11 mouse cellular contexts compared by ENCODE assay signal in genomic region chr15:77185614-77186013, GRCm38 (mm10).
A peak's percentile ranks its signal among the peaks of the same experiment; 100 is the strongest.
DNase-seq lines count a peak whose midpoint lies in the region; ATAC-seq lines count a peak whose summit lies in the region.
"Had no signal": no experiment of that assay in that cellular context is flagged by ENCODE, and none has a peak within 500 bp of the region (broad histone marks: within the 10 kb centered on the region; RNA-seq: fewer than 3 reads in every experiment).

No protein-coding gene starts in this region.

- no peak for ATAC-seq in hindbrain, embryonic 13.5 days (ENCODE audit: low FRiP score)
- no peak for ATAC-seq in neural tube, embryonic 15.5 days (ENCODE audit: low FRiP score)
- ATAC-seq in heart, embryonic 15.5 days (replicated peaks; ENCODE audit: insufficient number of reproducible peaks, insufficient read depth, low FRiP score, low read depth), result peak; percentile 62
- no peak for ATAC-seq in midbrain, embryonic 11.5 days (ENCODE audit: low FRiP score)
- ATAC-seq: forebrain, embryonic 16.5 days had no signal

- no peak overlapping the region for H3K27ac ChIP-seq in hindbrain, embryonic 10.5 days
- no peak overlapping the region for H3K27ac ChIP-seq in hindbrain, embryonic 13.5 days
- no peak overlapping the region for H3K27ac ChIP-seq in neural tube, embryonic 15.5 days (replicated peaks)
- H3K27ac ChIP-seq in heart, embryonic 15.5 days, result 0 out of 2 replicates have a peak overlapping the region, but pooled peaks have one; percentile 29
- no peak overlapping the region for H3K27ac ChIP-seq in midbrain, embryonic 11.5 days (ENCODE audit: low read depth, low read length)
- H3K27ac ChIP-seq: hindbrain, embryonic 15.5 days; lung, embryonic 15.5 days had no signal

- intact Hi-C loops in left cerebral cortex, postnatal 14 days (cut with DNase I), result no loop called here

- no peak overlapping the region for H3K9ac ChIP-seq in hindbrain, embryonic 13.5 days
- H3K9ac ChIP-seq in neural tube, embryonic 15.5 days (replicated peaks), result no peak overlapping the region
- H3K9ac ChIP-seq in heart, embryonic 15.5 days, result no peak overlapping the region
- no peak overlapping the region for H3K9ac ChIP-seq in midbrain, embryonic 11.5 days (ENCODE audit: low read length)
- H3K9ac ChIP-seq: hindbrain, embryonic 15.5 days; lung, embryonic 15.5 days had no signal

- no peak overlapping the region for H3K4me2 ChIP-seq in hindbrain, embryonic 13.5 days
- no peak overlapping the region for H3K4me2 ChIP-seq in neural tube, embryonic 15.5 days
- H3K4me2 ChIP-seq in heart, embryonic 15.5 days, result no peak overlapping the region
- no peak overlapping the region for H3K4me2 ChIP-seq in midbrain, embryonic 11.5 days
- H3K4me2 ChIP-seq: hindbrain, embryonic 15.5 days; lung, embryonic 15.5 days had no signal

- WGBS in hindbrain, embryonic 10.5 days, result 37% methylated on average over 5 of the region's 5 CpGs
- WGBS in hindbrain, embryonic 13.5 days, result 44% methylated on average over 5 of the region's 5 CpGs
- WGBS in neural tube, embryonic 15.5 days, result 52% methylated on average over 5 of the region's 5 CpGs
- WGBS in heart, embryonic 15.5 days, result 31% methylated on average over 5 of the region's 5 CpGs
- WGBS in midbrain, embryonic 11.5 days, result 62% methylated on average over 5 of the region's 5 CpGs

- H3K27me3 ChIP-seq in hindbrain, embryonic 10.5 days (ENCODE audit: insufficient read depth, poor library complexity, severe bottlenecking), result no peaks in the 10 kb centered on the region
- H3K27me3 ChIP-seq in hindbrain, embryonic 13.5 days, result no peaks in the 10 kb centered on the region
- no peaks in the 10 kb centered on the region for H3K27me3 ChIP-seq in neural tube, embryonic 15.5 days (replicated peaks)
- H3K27me3 ChIP-seq in heart, embryonic 15.5 days, result no peaks in the 10 kb centered on the region
- H3K27me3 ChIP-seq in midbrain, embryonic 11.5 days (ENCODE audit: control insufficient read depth, insufficient read depth, low read length), result no peaks in the 10 kb centered on the region
- H3K27me3 ChIP-seq: hindbrain, embryonic 15.5 days; lung, embryonic 15.5 days had no signal

- 0 out of 2 replicates have a peak, but pooled peaks cover 4% of the 10 kb centered on the region for H3K9me3 ChIP-seq in hindbrain, embryonic 10.5 days
- no peaks in the 10 kb centered on the region for H3K9me3 ChIP-seq in hindbrain, embryonic 13.5 days
- H3K9me3 ChIP-seq in neural tube, embryonic 15.5 days (replicated peaks), result no peaks in the 10 kb centered on the region
- H3K9me3 ChIP-seq in heart, embryonic 15.5 days (replicated peaks), result no peaks in the 10 kb centered on the region
- no peaks in the 10 kb centered on the region; the same call in 1 of the 2 replicates for H3K9me3 ChIP-seq in midbrain, embryonic 11.5 days (ENCODE audit: control insufficient read depth, low read length)
- H3K9me3 ChIP-seq: hindbrain, embryonic 15.5 days; lung, embryonic 15.5 days had no signal

- peaks cover 12% of the 10 kb centered on the region for H3K4me1 ChIP-seq in hindbrain, embryonic 10.5 days (replicated peaks)
- H3K4me1 ChIP-seq in hindbrain, embryonic 13.5 days (replicated peaks), result peaks cover 10% of the 10 kb centered on the region
- H3K4me1 ChIP-seq in neural tube, embryonic 15.5 days, result 0 out of 2 replicates have a peak, but pooled peaks cover 6% of the 10 kb centered on the region
- peaks cover 28% of the 10 kb centered on the region for H3K4me1 ChIP-seq in heart, embryonic 15.5 days (replicated peaks)
- 0 out of 2 replicates have a peak, but pooled peaks cover 2% of the 10 kb centered on the region for H3K4me1 ChIP-seq in midbrain, embryonic 11.5 days (ENCODE audit: control insufficient read depth, insufficient read depth, low read length)

- no peak overlapping the region for H3K4me3 ChIP-seq in hindbrain, embryonic 10.5 days
- no peak overlapping the region for H3K4me3 ChIP-seq in hindbrain, embryonic 13.5 days
- no peak overlapping the region for H3K4me3 ChIP-seq in neural tube, embryonic 15.5 days (replicated peaks)
- no peak overlapping the region for H3K4me3 ChIP-seq in heart, embryonic 15.5 days
- no peak overlapping the region for H3K4me3 ChIP-seq in midbrain, embryonic 11.5 days (ENCODE audit: low read depth, low read length)
- H3K4me3 ChIP-seq: hindbrain, embryonic 15.5 days; lung, embryonic 15.5 days had no signal

- DNase-seq in hindbrain, embryonic 10.5 days (ENCODE audit: low spot score), result peak; percentile 40
- DNase-seq in neural tube, embryonic 10.5 days (ENCODE audit: extremely low spot score, low spot score), result peak; percentile 20
- no peak for DNase-seq in yolk sac, embryonic 10.5 days (ENCODE audit: low spot score)
- no peak for DNase-seq in midbrain, embryonic 11.5 days (ENCODE audit: low spot score, missing footprints)
- no peak for DNase-seq in left cerebral cortex, postnatal 14 days (ENCODE audit: low spot score in 2 of 2)

- H3K36me3 ChIP-seq in hindbrain, embryonic 10.5 days, result peaks cover 9% of the 10 kb centered on the region
- peaks cover 2% of the 10 kb centered on the region; the same call in 1 of the 2 replicates for H3K36me3 ChIP-seq in hindbrain, embryonic 13.5 days
- no peaks in the 10 kb centered on the region for H3K36me3 ChIP-seq in neural tube, embryonic 15.5 days
- H3K36me3 ChIP-seq in heart, embryonic 15.5 days, result no peaks in the 10 kb centered on the region
- H3K36me3 ChIP-seq in midbrain, embryonic 11.5 days (ENCODE audit: control insufficient read depth, insufficient read depth, low read length), result no peaks in the 10 kb centered on the region
- H3K36me3 ChIP-seq: hindbrain, embryonic 15.5 days; lung, embryonic 15.5 days had no signal

Comparison
In these comparisons a context has a peak if more than half of its experiments do, and no peak if none do; other contexts are left out.
1. DNase-seq: peak in hindbrain, embryonic 10.5 days (single experiment) and neural tube, embryonic 10.5 days (single experiment); none in yolk sac, embryonic 10.5 days (single experiment), midbrain, embryonic 11.5 days (single experiment) and left cerebral cortex, postnatal 14 days (0 of 2).